Mouse (Mus musculus): Measurements from ENCODE around the gene Myo9a. TPM values are rescaled to one million over a fixed set of nuclear protein-coding genes. Genes with fewer than 3 reads are reported as not detected.

Myo9a gene
- total and polyA plus RNA-seq, 3 experiments: 0.82 to 35.7 (median 27.4) TPM

- ATAC-seq (ENCODE audit: extremely low read depth, insufficient number of reproducible peaks, low FRiP score, poor library complexity, severe bottlenecking) (no peak), DNase-seq (ENCODE audit: low spot score) (no peak)
- no peak overlapping the region for H3K4me3 ChIP-seq (ENCODE audit: low read depth, low read length)
These were observed 190.5 kb downstream of the Myo9a start for GRCm38 (mm10) chr9:59940913-59941884.

GRCm38 (mm10) chr9:59941885-59942350, 191.2 kb downstream of the Myo9a start:
- DNase-seq (ENCODE audit: low spot score): no peak
- H3K9me3 ChIP-seq (replicated peaks): no peaks in the 10 kb centered on the region
- H3K27me3 ChIP-seq (ENCODE audit: insufficient read depth, low read length): peaks cover 40% of the 10 kb centered on the region
- H3K4me3 ChIP-seq (ENCODE audit: low read depth, low read length): no peak overlapping the region
- ATAC-seq (ENCODE audit: extremely low read depth, insufficient number of reproducible peaks, low FRiP score, poor library complexity, severe bottlenecking): no peak
- TF ChIP-seq POLR2AphosphoS5 (IDR thresholded peaks at IDR 0.05; ENCODE audit: insufficient replicate concordance, low read depth, low read length) (no peak), TAL1 (conservative IDR thresholded peaks at IDR 0.05; ENCODE audit: low read depth, low read length) (no peak), GATA2 (IDR thresholded peaks at IDR 0.05; ENCODE audit: borderline replicate concordance, low read depth, low read length) (no peak), GATA1 (IDR thresholded peaks at IDR 0.05; ENCODE audit: borderline replicate concordance, low read length) (no peak), CTCF (IDR thresholded peaks at IDR 0.05; ENCODE audit: low read depth, low read length) (no peak)
- no peaks in the 10 kb centered on the region for H3K36me3 ChIP-seq (replicated peaks)
- peaks cover 3% of the 10 kb centered on the region; the same call in 1 of the 2 replicates for H3K4me1 ChIP-seq (ENCODE audit: insufficient read depth, low read depth, low read length)

More at GRCm38 (mm10) chr9:59940913-59941884, 190.5 kb downstream of the Myo9a start:
- no peaks in the 10 kb centered on the region for H3K9me3 ChIP-seq (replicated peaks)
- H3K27me3 ChIP-seq (ENCODE audit: insufficient read depth, low read length): peaks cover 35% of the 10 kb centered on the region
- no peaks in the 10 kb centered on the region for H3K36me3 ChIP-seq (replicated peaks)
- TF ChIP-seq GATA2 (IDR thresholded peaks at IDR 0.05; ENCODE audit: borderline replicate concordance, low read depth, low read length): no peak
- no peak for TF ChIP-seq TAL1 (conservative IDR thresholded peaks at IDR 0.05; ENCODE audit: low read depth, low read length)
- TF ChIP-seq CTCF (IDR thresholded peaks at IDR 0.05; ENCODE audit: low read depth, low read length): no peak
- TF ChIP-seq GATA1 (IDR thresholded peaks at IDR 0.05; ENCODE audit: borderline replicate concordance, low read length): no peak
- no peak for TF ChIP-seq POLR2AphosphoS5 (IDR thresholded peaks at IDR 0.05; ENCODE audit: insufficient replicate concordance, low read depth, low read length)
- peaks cover 3% of the 10 kb centered on the region; the same call in 1 of the 2 replicates for H3K4me1 ChIP-seq (ENCODE audit: insufficient read depth, low read depth, low read length)

- DNase-seq (ENCODE audit: low spot score) (no peak), ATAC-seq (ENCODE audit: extremely low read depth, insufficient number of reproducible peaks, low FRiP score, poor library complexity, severe bottlenecking) (no peak)
- Histone ChIP-seq H3K4me3 (ENCODE audit: low read depth, low read length) (no peak overlapping the region), H3K4me1 (ENCODE audit: insufficient read depth, low read depth, low read length) (peaks cover 3% of the 10 kb centered on the region; the same call in 1 of the 2 replicates), H3K36me3 (replicated peaks) (no peaks in the 10 kb centered on the region), H3K27me3 (ENCODE audit: insufficient read depth, low read length) (peaks cover 38% of the 10 kb centered on the region), H3K9me3 (replicated peaks) (no peaks in the 10 kb centered on the region)
- TF ChIP-seq GATA2 (IDR thresholded peaks at IDR 0.05; ENCODE audit: borderline replicate concordance, low read depth, low read length) (no peak), CTCF (IDR thresholded peaks at IDR 0.05; ENCODE audit: low read depth, low read length) (no peak), POLR2AphosphoS5 (IDR thresholded peaks at IDR 0.05; ENCODE audit: insufficient replicate concordance, low read depth, low read length) (no peak), GATA1 (IDR thresholded peaks at IDR 0.05; ENCODE audit: borderline replicate concordance, low read length) (no peak), TAL1 (conservative IDR thresholded peaks at IDR 0.05; ENCODE audit: low read depth, low read length) (no peak)
These were observed 191.9 kb downstream of the Myo9a start for GRCm38 (mm10) chr9:59942501-59943085.

- TF ChIP-seq TAL1 (conservative IDR thresholded peaks at IDR 0.05; ENCODE audit: low read depth, low read length): no peak
- TF ChIP-seq GATA2 (IDR thresholded peaks at IDR 0.05; ENCODE audit: borderline replicate concordance, low read depth, low read length): no peak
- TF ChIP-seq GATA1 (IDR thresholded peaks at IDR 0.05; ENCODE audit: borderline replicate concordance, low read length): no peak
- no peak for TF ChIP-seq CTCF (IDR thresholded peaks at IDR 0.05; ENCODE audit: low read depth, low read length)
- TF ChIP-seq POLR2AphosphoS5 (IDR thresholded peaks at IDR 0.05; ENCODE audit: insufficient replicate concordance, low read depth, low read length): no peak
- ATAC-seq (ENCODE audit: extremely low read depth, insufficient number of reproducible peaks, low FRiP score, poor library complexity, severe bottlenecking): no peak
- Histone ChIP-seq H3K9me3 (replicated peaks) (no peaks in the 10 kb centered on the region), H3K4me3 (ENCODE audit: low read depth, low read length) (no peak overlapping the region), H3K4me1 (ENCODE audit: insufficient read depth, low read depth, low read length) (peaks cover 3% of the 10 kb centered on the region; the same call in 1 of the 2 replicates), H3K27me3 (ENCODE audit: insufficient read depth, low read length) (peaks cover 39% of the 10 kb centered on the region), H3K36me3 (replicated peaks) (no peaks in the 10 kb centered on the region)
- DNase-seq (ENCODE audit: low spot score): no peak
These were observed 193.1 kb downstream of the Myo9a start for GRCm38 (mm10) chr9:59943826-59944225.

- Histone ChIP-seq H3K27me3 (ENCODE audit: insufficient read depth, low read length) (peaks cover 46% of the 10 kb centered on the region), H3K36me3 (replicated peaks) (no peaks in the 10 kb centered on the region), H3K4me3 (ENCODE audit: low read depth, low read length) (no peak overlapping the region), H3K4me1 (ENCODE audit: insufficient read depth, low read depth, low read length) (peaks cover under 1% of the 10 kb centered on the region; the same call in 1 of the 2 replicates), H3K9me3 (replicated peaks) (no peaks in the 10 kb centered on the region)
- no peak for TF ChIP-seq GATA2 (IDR thresholded peaks at IDR 0.05; ENCODE audit: borderline replicate concordance, low read depth, low read length)
- TF ChIP-seq TAL1 (conservative IDR thresholded peaks at IDR 0.05; ENCODE audit: low read depth, low read length): no peak
- TF ChIP-seq GATA1 (IDR thresholded peaks at IDR 0.05; ENCODE audit: borderline replicate concordance, low read length): no peak
- TF ChIP-seq POLR2AphosphoS5 (IDR thresholded peaks at IDR 0.05; ENCODE audit: insufficient replicate concordance, low read depth, low read length): no peak
- no peak for TF ChIP-seq CTCF (IDR thresholded peaks at IDR 0.05; ENCODE audit: low read depth, low read length)
- ATAC-seq (ENCODE audit: extremely low read depth, insufficient number of reproducible peaks, low FRiP score, poor library complexity, severe bottlenecking) (no peak), DNase-seq (ENCODE audit: low spot score) (no peak)
These were observed 194.5 kb downstream of the Myo9a start for GRCm38 (mm10) chr9:59945241-59945640.

- Histone ChIP-seq H3K4me1 (ENCODE audit: insufficient read depth, low read depth, low read length) (no peaks in the 10 kb centered on the region), H3K36me3 (replicated peaks) (no peaks in the 10 kb centered on the region), H3K4me3 (ENCODE audit: low read depth, low read length) (no peak overlapping the region), H3K9me3 (replicated peaks) (no peaks in the 10 kb centered on the region), H3K27me3 (ENCODE audit: insufficient read depth, low read length) (peaks cover 52% of the 10 kb centered on the region)
- TF ChIP-seq TAL1 (conservative IDR thresholded peaks at IDR 0.05; ENCODE audit: low read depth, low read length): no peak
- no peak for TF ChIP-seq GATA1 (IDR thresholded peaks at IDR 0.05; ENCODE audit: borderline replicate concordance, low read length)
- no peak for TF ChIP-seq POLR2AphosphoS5 (IDR thresholded peaks at IDR 0.05; ENCODE audit: insufficient replicate concordance, low read depth, low read length)
- no peak for TF ChIP-seq GATA2 (IDR thresholded peaks at IDR 0.05; ENCODE audit: borderline replicate concordance, low read depth, low read length)
- TF ChIP-seq CTCF (IDR thresholded peaks at IDR 0.05; ENCODE audit: low read depth, low read length): no peak
- no peak for ATAC-seq (ENCODE audit: extremely low read depth, insufficient number of reproducible peaks, low FRiP score, poor library complexity, severe bottlenecking)
- no peak for DNase-seq (ENCODE audit: low spot score)
These were observed 196.6 kb downstream of the Myo9a start for GRCm38 (mm10) chr9:59947271-59947670.
